Mouse (Mus musculus) myocyte (in vitro differentiated cells): Measurements from ENCODE around the gene Ctbs. TPM values are rescaled to one million over a fixed set of nuclear protein-coding genes. Genes with fewer than 3 reads are reported as not detected.

ENCODE experiments used
- H3K27me3 ChIP-seq: one replicate; pipeline ENCODE4 v1.6.1; 2011; ENCODE audit not compliant: control insufficient read depth, insufficient read depth, insufficient read length
- H3K36me3 ChIP-seq: one replicate; pipeline ENCODE4 v1.6.1; 2011; ENCODE audit not compliant: control insufficient read depth, insufficient read depth
- H3K4me2 ChIP-seq: one replicate; pipeline ENCODE4 v1.6.1; 2011; ENCODE audit warnings: low read depth, control low read depth
- H3K4me3 ChIP-seq: one replicate; pipeline ENCODE4 v1.5.1; 2011; ENCODE audit warnings: mild to moderate bottlenecking, control low read depth, moderate library complexity
- H3K79me2 ChIP-seq: one replicate; pipeline ENCODE4 v1.6.1; 2011; ENCODE audit not compliant: control insufficient read depth, insufficient read depth
- H3ac ChIP-seq: one replicate; pipeline ENCODE4 v1.6.1; 2011; ENCODE audit not compliant: control insufficient read depth, insufficient read length
- CEBPB ChIP-seq: IDR thresholded peaks from 2 replicates; pipeline ENCODE4 v1.6.1; 2011; ENCODE audit warnings: mild to moderate bottlenecking, moderate library complexity; ENCODE audit not compliant: poor library complexity, insufficient read depth, severe bottlenecking
- E2F4 ChIP-seq: IDR thresholded peaks from one replicate; pipeline ENCODE4 v1.6.1; 2011; ENCODE audit warnings: mild to moderate bottlenecking, control low read depth, moderate library complexity; ENCODE audit not compliant: insufficient read depth
- MAX ChIP-seq: IDR thresholded peaks from one replicate; pipeline ENCODE4 v1.6.1; 2011; ENCODE audit warnings: low read depth, mild to moderate bottlenecking, control low read depth
- MYOD1 ChIP-seq, 3 experiments: IDR thresholded peaks; one replicate each; pipeline ENCODE4 v1.6.1; 2011; ENCODE audit warnings: control low read depth in 2 of 3, low read depth in 2 of 3, mild to moderate bottlenecking in 2 of 3, moderate library complexity in 1 of 3; ENCODE audit not compliant: insufficient read length in 2 of 3, control insufficient read depth in 1 of 3
- MYOG ChIP-seq, 3 experiments: IDR thresholded peaks; one replicate each; pipeline ENCODE4 v1.6.1; 2011; ENCODE audit warnings: control low read depth in 2 of 3, low read depth in 2 of 3, mild to moderate bottlenecking in 2 of 3; ENCODE audit not compliant: insufficient read length in 2 of 3, control insufficient read depth in 1 of 3, insufficient read depth in 1 of 3
- POLR2A ChIP-seq: IDR thresholded peaks from one replicate; pipeline ENCODE4 v1.6.1; 2011; ENCODE audit warnings: low read depth, mild to moderate bottlenecking, control low read depth, moderate library complexity; ENCODE audit not compliant: insufficient read length
- POLR2AphosphoS2 ChIP-seq: IDR thresholded peaks from one replicate; pipeline ENCODE4 v1.6.1; 2011; ENCODE audit warnings: low read depth, control low read depth; ENCODE audit not compliant: insufficient read length
- REST ChIP-seq: IDR thresholded peaks from one replicate; pipeline ENCODE4 v1.6.1; 2011; ENCODE audit warnings: mild to moderate bottlenecking, control low read depth, moderate library complexity; ENCODE audit not compliant: insufficient read depth, insufficient read length
- SRF ChIP-seq: IDR thresholded peaks from one replicate; pipeline ENCODE4 v1.6.1; 2011; ENCODE audit warnings: low read depth; ENCODE audit not compliant: control insufficient read depth, insufficient read length
- TCF12 ChIP-seq: IDR thresholded peaks from one replicate; pipeline ENCODE4 v1.6.1; 2011; ENCODE audit warnings: mild to moderate bottlenecking, control low read depth; ENCODE audit not compliant: poor library complexity, insufficient read depth, severe bottlenecking
- TCF3 ChIP-seq: IDR thresholded peaks from one replicate; pipeline ENCODE4 v1.6.1; 2011; ENCODE audit warnings: low read depth, control low read depth; ENCODE audit not compliant: insufficient read length
- USF1 ChIP-seq: IDR thresholded peaks from one replicate; pipeline ENCODE4 v1.6.1; 2011; ENCODE audit warnings: low read depth, mild to moderate bottlenecking, control low read depth, moderate library complexity
- polyA plus RNA-seq: library from polyadenylated mRNA; unstranded; fragments of >200 nt; fragmentation: generic; extraction: Trizol; gene quantifications from one replicate; pipeline ENCODE4 v1.2.1, GENCODE M21; 2012; ENCODE audit warnings: missing spikeins

Ctbs gene
- polyA plus RNA-seq, 1 experiment, result 2.9 TPM

- peaks cover 52% of the 10 kb centered on the region for H3K79me2 ChIP-seq
- TF ChIP-seq MYOD1 (IDR thresholded peaks at IDR 0.05; ENCODE audit: control insufficient read depth in 1 of 3, insufficient read length in 2 of 3, low read depth in 2 of 3) (no peak), POLR2A (no peak), MAX (no peak), USF1 (no peak), CEBPB (no peak), REST (no peak), E2F4 (no peak), MYOG (IDR thresholded peaks at IDR 0.05; ENCODE audit: control insufficient read depth in 1 of 3, insufficient read depth in 1 of 3, insufficient read length in 2 of 3, low read depth in 2 of 3) (no peak), POLR2AphosphoS2 (no peak), TCF3 (no peak), SRF (no peak), TCF12 (no peak)
- H3K27me3 ChIP-seq, result no peaks in the 10 kb centered on the region
- H3K4me2 ChIP-seq, result peak overlapping the region; percentile 80
- peaks cover 38% of the 10 kb centered on the region for H3K36me3 ChIP-seq
- peak overlapping the region; percentile 97 for H3K4me3 ChIP-seq
- H3ac ChIP-seq, result peak overlapping the region; percentile 85
Measured at GRCm38 (mm10) chr3:146500810-146501201, 51.2 kb downstream of the Ctbs start.

- Histone ChIP-seq H3K4me3 (peak overlapping the region; percentile 97), H3K4me2 (peak overlapping the region; percentile 80), H3ac (peak overlapping the region; percentile 85), H3K27me3 (no peaks in the 10 kb centered on the region), H3K36me3 (peaks cover 47% of the 10 kb centered on the region), H3K79me2 (peaks cover 52% of the 10 kb centered on the region)
- no peak for TF ChIP-seq TCF3
- TF ChIP-seq POLR2AphosphoS2, result peak; percentile 37
- no peak for TF ChIP-seq USF1
- no peak for TF ChIP-seq REST
Measured at GRCm38 (mm10) chr3:146501601-146502123, 52.1 kb downstream of the Ctbs start.

- Histone ChIP-seq H3ac (no peak overlapping the region), H3K4me3 (no peak overlapping the region), H3K27me3 (no peaks in the 10 kb centered on the region), H3K4me2 (no peak overlapping the region), H3K36me3 (peaks cover 89% of the 10 kb centered on the region), H3K79me2 (peaks cover 34% of the 10 kb centered on the region)
- TF ChIP-seq MYOG (IDR thresholded peaks at IDR 0.05; ENCODE audit: control insufficient read depth in 1 of 3, insufficient read depth in 1 of 3, insufficient read length in 2 of 3, low read depth in 2 of 3) (no peak), POLR2AphosphoS2 (peak; percentile 58), CEBPB (no peak), TCF3 (no peak)
Measured at GRCm38 (mm10) chr3:146506711-146507110, 57.1 kb downstream of the Ctbs start.

Other genes with a start within 250 kb of the Ctbs start
- 0.22 TPM for gene Lpar3, start 228.8 kb upstream of the Ctbs start, polyA plus RNA-seq
- gene Ssx2ip, start 45.2 kb upstream of the Ctbs start, polyA plus RNA-seq, result 13.5 TPM
- gene Spata1, start 50.0 kb downstream of the Ctbs start, polyA plus RNA-seq, result 1.0 TPM
- gene Gng5, start 50.0 kb downstream of the Ctbs start, polyA plus RNA-seq, result 451 TPM
- gene Rpf1, start 71.6 kb downstream of the Ctbs start, polyA plus RNA-seq, result 13.5 TPM
- gene Uox, start 120.6 kb downstream of the Ctbs start, polyA plus RNA-seq, result not detected
- gene Dnase2b, start 165.8 kb downstream of the Ctbs start, polyA plus RNA-seq, result not detected
- not detected for gene 4930503B20Rik, start 201.5 kb downstream of the Ctbs start, polyA plus RNA-seq
- not detected for gene Samd13, start 235.8 kb downstream of the Ctbs start, polyA plus RNA-seq